Mouse (Mus musculus) liver, embryonic 14.5 days (tissue): ENCODE results near the gene Hnrnpk. TPM values are rescaled to one million over a fixed set of nuclear protein-coding genes. Genes with fewer than 3 reads are reported as not detected.

Experiments used
- ATAC-seq: fragments of 200-750 bp; cut with Nextera tagmentation; 2 replicates; pipeline ENCODE4 v1.8.0; 2017; ENCODE audit warnings: moderate number of reproducible peaks, mild to moderate bottlenecking, moderate library complexity; ENCODE audit not compliant: insufficient read depth
- DNase-seq, 3 experiments: peaks; one replicate each; pipeline ENCODE4 v3.0.0-alpha.2; 2012 to 2013; ENCODE audit warnings: low read depth in 3 of 3, low spot score in 3 of 3
- H3K27ac ChIP-seq: fragments of 300-500 bp; sonication (generic); 2 replicates; pipeline ENCODE4 v1.5.1; 2014; ENCODE audit warnings: moderate library complexity, mild to moderate bottlenecking, control low read depth, inconsistent platforms
- H3K27me3 ChIP-seq: fragments of 300-500 bp; sonication (generic); 2 replicates; pipeline ENCODE4 v1.6.1; 2014; ENCODE audit warnings: mild to moderate bottlenecking, low read length, moderate library complexity; ENCODE audit not compliant: control insufficient read depth, insufficient read depth
- H3K36me3 ChIP-seq: fragments of 300-500 bp; sonication (generic); replicated peaks from 2 replicates; pipeline ENCODE4 v1.6.1; 2014; ENCODE audit warnings: low read depth; ENCODE audit not compliant: control insufficient read depth, insufficient read depth
- H3K4me1 ChIP-seq, 2 experiments: fragments of 200-500 bp in 1 of 2; fragments of 300-500 bp in 1 of 2; sonication (generic) in 1 of 2; replicated peaks; 2 replicates each; pipeline ENCODE4 v1.6.1; 2012 to 2014; ENCODE audit warnings: antibody characterized with exemption in 1 of 2, inconsistent platforms in 1 of 2, low read length in 1 of 2; ENCODE audit not compliant: control insufficient read depth in 2 of 2, insufficient read depth in 2 of 2
- H3K4me2 ChIP-seq: fragments of 300-500 bp; sonication (generic); 2 replicates; pipeline ENCODE4 v1.6.1; 2014; ENCODE audit warnings: low read depth, mild to moderate bottlenecking, control low read depth, moderate library complexity
- H3K4me3 ChIP-seq, 2 experiments: fragments of 200-500 bp in 1 of 2; fragments of 300-500 bp in 1 of 2; sonication (generic) in 1 of 2; 2 replicates each; pipeline ENCODE4 v1.5.1; 2012 to 2014; ENCODE audit warnings: low read depth in 2 of 2, low read length in 2 of 2, mild to moderate bottlenecking in 2 of 2, control low read depth in 1 of 2, inconsistent platforms in 1 of 2, moderate library complexity in 1 of 2; ENCODE audit not compliant: insufficient read depth in 1 of 2
- H3K9ac ChIP-seq: fragments of 300-500 bp; sonication (generic); replicated peaks from 2 replicates; pipeline ENCODE4 v1.6.1; 2014; ENCODE audit warnings: mild to moderate bottlenecking, control low read depth, moderate library complexity
- H3K9me3 ChIP-seq: fragments of 300-500 bp; sonication (generic); 2 replicates; pipeline ENCODE4 v1.6.1; 2016; ENCODE audit warnings: low read length, mixed read lengths; ENCODE audit not compliant: control insufficient read depth
- CTCF ChIP-seq: IDR thresholded peaks from 2 replicates; pipeline ENCODE4 v1.5.1; 2016; ENCODE audit warnings: antibody characterized with exemption, low read depth, control low read depth
- EP300 ChIP-seq: IDR thresholded peaks from 2 replicates; pipeline ENCODE4 v1.6.1; 2016; ENCODE audit warnings: antibody characterized with exemption, low read depth
- WGBS: fragments of 180-500 bp; shearing (Covaris S2); extraction: QIAGEN DNeasy Blood & Tissue Kit; methylation state at CpG from one replicate; pipeline ENCODE4 v1.1.7; 2014; ENCODE audit not compliant: insufficient replicate concordance; 5-methylcytosine and 5-hydroxymethylcytosine counted together
- polyA plus RNA-seq, 2 experiments: library from polyadenylated mRNA; depleted of rRNA in 1 of 2; stranded (reverse) in 1 of 2; unstranded in 1 of 2; fragments of >200 nt; fragmentation: Nextera tagmentation in 1 of 2; extraction: Ambion mirVana in 1 of 2; gene quantifications; 2 replicates each; pipeline versions ENCODE4 v1.2.1 to v1.2.3; 2012 to 2014

Gene Hnrnpk
- polyA plus RNA-seq, 2 experiments, result 260 to 584 TPM

- TF ChIP-seq CTCF (no peak), EP300 (no peak)
- no peak for ATAC-seq
- Histone ChIP-seq H3K4me1 (peaks cover 5 to 12% of the 10 kb centered on the region in 2 experiments; a peak in 3 of 4 replicates), H3K36me3 (peaks cover 23% of the 10 kb centered on the region), H3K4me2 (peak overlapping the region; percentile 90), H3K9me3 (peaks cover 8% of the 10 kb centered on the region), H3K9ac (peak overlapping the region; percentile 90), H3K27me3 (no peaks in the 10 kb centered on the region), H3K4me3 (peak overlapping the region; percentile 75 to 93), H3K27ac (no peak overlapping the region)
- WGBS, result 44% methylated on average over 11 of the region's 11 CpGs
- no peak for DNase-seq
Measured at GRCm38 (mm10) chr13:58384371-58384770, 18.8 kb downstream of the Hnrnpk start.

GRCm38 (mm10) chr13:58373153-58373470 lies 30.0 kb downstream of the Hnrnpk start:
- ATAC-seq (no peak), DNase-seq (no peak)
- no peaks in the 10 kb centered on the region; a peak in 1 of 4 replicates for H3K4me1 ChIP-seq
- no peaks in the 10 kb centered on the region for H3K27me3 ChIP-seq
- no peaks in the 10 kb centered on the region for H3K9me3 ChIP-seq
- no peak for TF ChIP-seq CTCF
- H3K36me3 ChIP-seq, result no peaks in the 10 kb centered on the region
- WGBS, result 43% methylated on average over 2 of the region's 2 CpGs
- H3K4me2 ChIP-seq, result no peak overlapping the region
- H3K27ac ChIP-seq, result no peak overlapping the region
- no peak overlapping the region for H3K9ac ChIP-seq
- no peak overlapping the region for H3K4me3 ChIP-seq

GRCm38 (mm10) chr13:58372278-58373152 lies 30.6 kb downstream of the Hnrnpk start:
- Histone ChIP-seq H3K9ac (no peak overlapping the region), H3K36me3 (no peaks in the 10 kb centered on the region), H3K9me3 (no peaks in the 10 kb centered on the region), H3K4me3 (no peak overlapping the region), H3K27me3 (no peaks in the 10 kb centered on the region), H3K4me2 (no peak overlapping the region), H3K27ac (no peak overlapping the region), H3K4me1 (no peaks in the 10 kb centered on the region; a peak in 1 of 4 replicates)
- TF ChIP-seq EP300, result no peak
- TF ChIP-seq CTCF, result no peak
- ATAC-seq, result no peak
- WGBS, result 51% methylated on average over 5 of the region's 5 CpGs
- no peak for DNase-seq

- Histone ChIP-seq H3K9ac (no peak overlapping the region), H3K27me3 (no peaks in the 10 kb centered on the region), H3K36me3 (no peaks in the 10 kb centered on the region), H3K4me1 (peaks cover 0 to 3% of the 10 kb centered on the region in 2 experiments; a peak in 1 of 4 replicates), H3K4me2 (no peak overlapping the region), H3K4me3 (no peak overlapping the region), H3K9me3 (no peaks in the 10 kb centered on the region), H3K27ac (no peak overlapping the region)
- no peak for ATAC-seq
- 48% methylated on average over 4 of the region's 4 CpGs for WGBS
- TF ChIP-seq CTCF (no peak), EP300 (no peak)
- no peak for DNase-seq
Measured at GRCm38 (mm10) chr13:58368835-58369234, 34.3 kb downstream of the Hnrnpk start.

- Histone ChIP-seq H3K9me3 (no peaks in the 10 kb centered on the region), H3K9ac (no peak overlapping the region), H3K4me1 (peaks cover 0 to 3% of the 10 kb centered on the region in 2 experiments; a peak in 1 of 4 replicates), H3K36me3 (no peaks in the 10 kb centered on the region), H3K4me3 (no peak overlapping the region), H3K4me2 (no peak overlapping the region), H3K27ac (no peak overlapping the region), H3K27me3 (no peaks in the 10 kb centered on the region)
- no peak for DNase-seq
- WGBS, result 42% methylated on average over 1 of the region's 1 CpGs
- TF ChIP-seq CTCF (no peak), EP300 (no peak)
- no peak for ATAC-seq
Measured at GRCm38 (mm10) chr13:58367641-58368040, 35.5 kb downstream of the Hnrnpk start.
